Mouse (Mus musculus) thymus, postnatal 0 days (tissue): ENCODE results near the gene Ttc7. TPM values are rescaled to one million over a fixed set of nuclear protein-coding genes. Genes with fewer than 3 reads are reported as not detected.

Experiments used
- DNase-seq: peaks from one replicate; pipeline ENCODE4 v3.0.0-alpha.2; 2015; ENCODE audit warnings: low spot score
- polyA plus RNA-seq: library from polyadenylated mRNA; unstranded; fragments of >200 nt; fragmentation: Nextera tagmentation; extraction: Ambion mirVana; gene quantifications from 2 replicates; pipeline ENCODE4 v1.2.1, GENCODE M21; 2015

Gene Ttc7
- polyA plus RNA-seq, 1 experiment from 2014 or later, result 33.5 TPM

DNA sequence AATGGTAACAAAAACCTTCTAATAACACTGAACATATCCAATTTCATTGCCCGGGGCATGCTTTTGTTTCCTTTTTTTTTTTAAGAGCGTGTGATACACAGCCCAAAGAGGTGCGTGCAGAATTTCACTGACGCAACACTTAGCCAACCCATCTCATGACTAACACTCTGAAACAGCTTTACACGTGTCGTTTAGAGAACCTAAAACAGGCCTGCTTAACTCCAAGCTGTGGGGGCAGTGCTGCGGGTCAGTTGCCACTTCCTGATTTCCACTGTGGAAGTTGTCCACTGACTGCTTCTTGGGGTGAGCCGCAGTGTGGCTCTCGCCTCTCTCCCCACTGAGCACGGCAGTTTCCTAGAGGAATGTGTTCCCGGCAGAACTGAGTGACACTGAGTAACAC, 122.9 kb downstream of the Ttc7 start:
- DNase-seq, result no peak

GRCm38 (mm10) chr17:87406646-87407045, 124.0 kb downstream of the Ttc7 start:
- no peak for DNase-seq

- DNase-seq, result no peak
Observed at GRCm38 (mm10) chr17:87418082-87418481, 135.4 kb downstream of the Ttc7 start.

GRCm38 (mm10) chr17:87427511-87427910, 144.8 kb downstream of the Ttc7 start, which contains the start of gene Stpg4:
TSS of gene Stpg4 (minus strand) at chr17:87427741.
- no peak for DNase-seq

DNA sequence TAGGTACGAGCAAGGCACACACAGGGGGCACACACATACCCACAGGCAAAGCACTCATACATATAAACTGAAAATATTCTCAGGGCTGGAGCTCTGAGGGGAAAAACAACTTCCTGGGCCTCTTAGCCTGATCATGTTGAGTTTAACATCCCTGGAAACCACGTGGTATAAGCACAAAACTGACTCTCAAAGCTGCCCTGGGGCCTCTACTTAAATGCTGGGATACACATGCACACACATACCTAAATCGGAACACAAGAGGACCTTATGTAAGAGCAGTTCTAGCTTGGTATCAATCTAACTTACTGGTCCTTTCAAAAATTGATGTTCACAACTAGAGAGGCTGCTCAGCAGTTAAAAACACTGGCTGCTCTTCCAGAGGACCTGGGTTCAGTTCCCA, 146.7 kb downstream of the Ttc7 start:
- DNase-seq, result no peak

Other genes with a start within 250 kb of the Ttc7 start
- gene Socs5, start 175.2 kb upstream of the Ttc7 start, polyA plus RNA-seq, result 3.5 and 3.6 TPM in 2 replicates
- gene Mcfd2, start 17.0 kb upstream of the Ttc7 start, polyA plus RNA-seq, result 57.7 and 58.4 TPM in 2 replicates
- gene Stpg4, start 144.9 kb downstream of the Ttc7 start, polyA plus RNA-seq, result 0.23 TPM in 2 replicates
- 943 and 956 TPM in 2 replicates for gene Calm2, start 164.0 kb downstream of the Ttc7 start, polyA plus RNA-seq